Mouse (Mus musculus) testis, adult 2 months (tissue): Measurements from ENCODE around the gene Fyn.

Experiments used
- CTCF ChIP-seq: fragments of 200-500 bp; IDR thresholded peaks from 2 replicates; pipeline ENCODE4 v1.5.1; 2012; ENCODE audit warnings: low read depth, mild to moderate bottlenecking, inconsistent platforms, low read length, moderate library complexity; ENCODE audit not compliant: control insufficient read depth, insufficient read depth, insufficient replicate concordance
- POLR2A ChIP-seq: fragments of 200-500 bp; IDR thresholded peaks from 2 replicates; pipeline ENCODE4 v1.6.1; 2012; ENCODE audit warnings: low read depth, mild to moderate bottlenecking, inconsistent platforms, low read length, moderate library complexity; ENCODE audit not compliant: control insufficient read depth

DNA sequence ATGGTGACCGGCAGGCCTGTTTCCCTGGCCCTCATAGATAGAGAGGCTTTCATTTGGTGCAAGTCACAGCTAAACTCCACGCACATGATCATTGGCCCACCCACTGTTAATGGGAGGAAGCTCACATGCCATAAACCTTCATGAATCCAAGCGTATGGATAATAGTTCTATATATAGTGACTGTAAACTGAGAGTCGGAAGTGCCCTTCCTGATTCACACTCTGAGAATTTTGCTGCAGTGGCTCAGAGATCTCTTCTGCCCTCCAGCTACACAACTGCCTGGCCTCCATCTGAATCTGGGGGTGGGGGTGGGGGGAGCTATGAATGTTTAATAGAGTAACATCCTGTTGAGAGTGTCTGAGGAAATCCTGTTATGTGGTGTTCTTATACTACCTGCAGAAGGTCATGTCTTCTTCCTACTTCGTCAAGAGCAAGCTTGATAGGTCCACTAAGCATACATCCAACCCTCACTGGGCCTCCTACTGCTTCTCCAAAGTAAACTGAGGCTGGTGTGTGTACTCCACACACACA is 153.3 kb downstream of the Fyn start:
- TF ChIP-seq CTCF (no peak), POLR2A (no peak)
